Mouse (Mus musculus) adrenal gland, postnatal 36 days (tissue): Measurements from ENCODE around the gene Npepps. TPM values are rescaled to one million over a fixed set of nuclear protein-coding genes. Genes with fewer than 3 reads are reported as not detected.
A peak's percentile ranks its signal among the peaks of the same experiment; 100 is the strongest.
"Not testable (repeated sequence)": the region's sequence is repeated elsewhere in the genome, so short reads cannot be mapped to it uniquely, and the experiment has no call there.

Experiments used
- DNase-seq, 2 experiments: peaks; one replicate each; pipeline ENCODE4 v3.0.0; 2021; ENCODE audit warnings: mixed read lengths in 1 of 2
- total RNA-seq, 2 experiments: library from RNA; stranded (reverse); gene quantifications; 2 replicates each; pipeline ENCODE4 v1.2.3; 2021

The Npepps gene
- total RNA-seq, 2 experiments from 2014 or later = 81.8 to 86.1 TPM

DNA sequence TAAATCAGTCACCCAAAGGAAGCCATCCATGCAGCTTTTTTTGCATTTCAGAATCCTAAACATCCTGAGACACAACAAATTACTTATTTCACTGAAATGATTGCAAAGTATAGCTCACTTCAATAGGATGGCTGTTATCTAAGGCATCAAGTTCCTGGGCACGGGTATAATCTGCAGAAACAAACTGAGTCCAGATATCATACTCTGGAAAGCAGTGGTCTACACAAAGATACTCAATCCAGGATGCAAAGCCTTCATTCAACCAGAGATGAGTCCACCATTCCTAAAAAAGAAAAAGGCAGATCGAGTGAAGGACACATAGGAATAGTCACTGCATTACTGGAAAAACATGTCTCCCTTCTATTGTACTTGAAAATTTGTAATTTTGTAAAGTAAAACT, 42.5 kb downstream of the Npepps start:
- DNase-seq = no peak

DNA sequence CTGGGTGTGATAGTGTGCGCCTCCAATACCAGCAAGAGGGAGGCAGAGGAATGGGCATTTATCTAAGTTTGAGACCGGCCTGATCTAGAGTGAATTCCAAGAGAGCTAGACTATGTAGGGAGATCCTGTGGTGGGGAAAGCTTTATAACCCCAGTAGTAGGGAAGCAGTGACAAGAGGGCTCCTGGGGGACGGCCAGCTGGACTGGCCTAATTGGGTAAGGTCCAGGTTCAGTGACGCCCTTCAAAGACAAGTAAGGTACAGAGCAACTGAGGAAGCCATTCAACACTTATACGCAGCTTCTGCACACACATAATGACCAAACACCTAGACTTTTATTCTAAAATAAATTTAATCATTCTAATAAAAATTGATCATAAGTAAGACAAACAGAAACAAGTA, 48.0 kb downstream of the Npepps start:
- DNase-seq = peak in 1 of 2 experiments; percentile 29

DNA sequence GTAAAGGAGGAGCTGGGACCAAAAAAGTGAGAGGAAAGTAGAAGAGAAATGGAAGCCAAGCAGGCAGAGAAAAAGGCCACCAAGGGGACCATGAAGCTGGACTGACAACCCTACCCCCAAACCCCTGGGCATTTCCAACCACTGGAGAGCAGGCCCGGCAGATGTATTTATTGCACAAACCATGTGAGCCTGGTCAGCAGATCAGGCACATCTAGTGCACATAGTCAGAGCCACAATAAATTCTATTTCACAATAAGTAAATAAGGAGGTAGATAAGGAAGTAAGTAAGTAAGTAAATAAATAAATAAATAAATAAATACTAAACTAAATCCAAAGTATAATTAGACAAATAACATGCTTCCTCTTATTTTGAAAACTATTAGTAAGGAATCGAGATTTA, 51.0 kb downstream of the Npepps start:
- no peak for DNase-seq

DNA sequence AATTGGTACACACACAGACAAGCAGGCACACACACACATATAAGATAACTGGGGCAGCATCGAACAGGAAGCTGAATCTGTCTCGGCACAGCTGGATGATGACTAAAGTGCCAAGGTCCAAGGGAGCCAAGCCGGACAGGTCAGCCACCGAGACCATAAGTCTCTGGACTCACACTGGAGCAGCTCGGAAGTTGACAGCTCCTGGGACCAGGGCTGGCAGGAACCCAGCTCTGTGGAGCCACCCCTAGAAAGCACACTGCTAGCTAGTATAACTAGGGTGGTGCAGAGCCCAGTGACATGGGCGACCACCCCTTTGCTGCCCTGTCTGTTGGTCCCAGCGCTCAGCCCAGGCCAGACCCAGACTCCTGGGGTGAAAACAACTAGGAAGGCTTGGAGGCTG, 51.5 kb downstream of the Npepps start:
- peak; percentile 25 to 29 for DNase-seq

DNA sequence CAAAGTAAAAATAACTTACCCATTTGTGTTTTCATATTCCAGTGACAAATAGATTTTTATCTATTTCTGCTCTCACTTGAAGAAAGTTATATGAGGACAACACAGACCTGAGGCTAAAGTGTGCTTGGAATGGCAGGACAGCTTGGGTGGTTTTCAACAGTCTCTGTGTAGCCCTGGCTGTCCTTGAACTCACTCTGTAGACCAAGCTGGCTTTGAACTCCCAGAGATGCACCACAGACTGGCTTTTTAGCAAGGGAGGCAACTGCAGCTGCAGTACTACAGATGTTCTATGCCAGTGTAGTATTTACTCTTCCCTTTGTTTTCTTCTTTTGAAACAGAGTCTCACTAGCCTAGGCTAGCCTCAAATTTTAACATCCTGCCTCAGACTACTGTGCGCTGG, 54.3 kb downstream of the Npepps start:
- DNase-seq = no peak

DNA sequence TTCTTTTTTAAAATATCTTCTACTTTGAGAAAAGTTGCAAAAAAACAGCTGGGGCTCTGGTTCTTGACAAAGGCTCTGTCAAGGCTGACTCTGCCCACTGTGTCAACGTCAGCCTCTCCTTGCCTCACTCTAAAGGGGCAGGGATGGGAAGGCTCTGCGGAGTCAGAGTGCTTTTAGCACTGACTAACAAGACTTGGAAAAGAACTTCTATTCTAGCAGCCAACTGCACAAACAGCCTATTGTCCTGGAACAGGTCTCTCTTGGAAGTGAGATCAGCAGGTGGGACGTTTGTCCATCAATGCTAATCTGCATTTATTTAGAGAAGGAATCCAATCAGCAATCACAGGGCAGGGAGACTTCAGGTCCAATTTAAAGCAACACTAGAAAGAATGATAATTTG, 57.0 kb downstream of the Npepps start:
- DNase-seq = peak in 1 of 2 experiments; percentile 30

DNA sequence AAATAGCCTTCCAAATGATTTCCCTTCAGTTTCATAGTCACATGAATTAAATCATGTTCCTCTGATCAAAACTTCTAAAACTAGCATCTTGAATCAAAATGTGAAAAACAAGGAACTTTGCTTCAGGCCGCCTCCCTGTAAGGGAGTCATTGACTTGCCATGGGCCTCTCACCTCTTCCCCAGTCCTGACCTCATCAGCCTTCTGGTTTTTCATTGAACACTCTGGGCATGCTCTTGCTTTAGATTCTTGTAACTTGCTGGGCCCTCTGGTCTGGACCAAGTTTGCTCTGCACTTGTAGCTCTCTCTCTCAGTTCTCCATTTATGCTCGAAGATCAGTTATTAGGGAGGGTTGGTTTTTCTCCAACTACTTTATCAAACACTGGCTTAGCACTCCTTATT, 58.8 kb downstream of the Npepps start:
- no peak for DNase-seq

DNA sequence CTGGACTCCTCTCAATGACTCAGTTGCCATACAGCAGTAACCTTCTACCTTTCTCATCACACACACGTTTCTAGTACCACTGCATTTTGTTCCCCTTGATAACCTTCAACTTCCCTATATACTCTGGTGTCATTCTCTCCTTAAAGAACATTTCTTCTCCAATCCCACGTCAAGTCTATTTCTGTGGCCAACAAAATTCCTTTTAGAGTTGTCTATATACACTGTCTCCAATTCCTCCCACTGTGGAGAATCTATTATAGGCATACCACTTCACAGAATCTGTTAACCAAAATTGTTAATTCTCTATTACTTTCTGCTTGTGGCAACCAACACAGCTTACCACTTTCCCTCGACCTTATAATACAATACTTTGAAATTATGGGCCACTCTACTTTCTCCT, 60.2 kb downstream of the Npepps start:
- no peak for DNase-seq

DNA sequence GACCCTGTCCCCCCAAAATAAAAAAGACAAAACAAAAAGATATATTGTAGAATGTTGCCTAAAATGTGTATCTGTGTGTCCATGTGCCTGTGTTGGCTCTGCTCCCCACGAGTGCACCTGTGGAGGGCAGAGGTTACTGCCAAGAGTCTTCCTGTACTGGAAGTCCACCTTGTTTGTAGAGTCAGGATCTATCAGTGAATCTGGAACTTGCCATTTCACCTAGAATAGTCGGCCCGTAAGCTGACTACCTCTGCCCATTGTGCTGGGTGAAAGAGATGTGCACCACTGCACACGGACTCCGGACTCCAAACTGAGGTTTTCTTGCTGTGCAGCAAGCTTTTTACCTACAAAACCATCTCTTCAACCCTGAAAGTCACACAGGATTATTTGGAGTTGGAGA, 66.0 kb downstream of the Npepps start:
- no peak for DNase-seq

DNA sequence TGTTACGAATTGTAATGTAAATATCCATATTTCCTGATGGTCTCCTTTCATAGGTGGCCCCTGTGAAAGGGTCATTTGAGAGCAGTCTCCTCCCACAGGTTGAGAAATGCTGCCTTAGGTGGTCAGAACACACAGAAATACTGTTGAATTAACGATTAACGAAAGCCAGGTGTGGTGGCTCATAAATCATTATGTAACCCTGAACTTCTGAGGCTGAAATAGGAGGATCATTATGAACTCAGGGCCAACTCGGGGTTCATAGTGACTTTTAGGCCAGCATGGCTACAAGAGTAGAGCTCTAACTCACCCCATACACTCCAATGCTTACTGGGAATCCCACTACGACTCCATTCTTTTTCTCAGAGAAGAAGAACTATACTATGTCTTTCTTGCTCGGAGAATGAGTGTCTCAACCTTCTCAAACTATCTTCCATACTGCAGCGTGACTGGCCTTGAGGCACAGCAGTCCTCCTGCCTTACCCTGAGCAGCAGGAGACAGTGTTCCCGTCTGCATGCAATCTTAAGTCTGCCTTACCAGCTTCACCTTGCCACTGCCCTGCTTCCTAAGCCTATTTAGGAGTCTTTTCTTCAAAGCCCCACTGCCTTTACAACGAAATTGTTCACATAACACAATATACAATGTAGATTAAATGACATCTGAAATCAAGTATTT, 69.6 kb downstream of the Npepps start:
- DNase-seq = no peak

DNA sequence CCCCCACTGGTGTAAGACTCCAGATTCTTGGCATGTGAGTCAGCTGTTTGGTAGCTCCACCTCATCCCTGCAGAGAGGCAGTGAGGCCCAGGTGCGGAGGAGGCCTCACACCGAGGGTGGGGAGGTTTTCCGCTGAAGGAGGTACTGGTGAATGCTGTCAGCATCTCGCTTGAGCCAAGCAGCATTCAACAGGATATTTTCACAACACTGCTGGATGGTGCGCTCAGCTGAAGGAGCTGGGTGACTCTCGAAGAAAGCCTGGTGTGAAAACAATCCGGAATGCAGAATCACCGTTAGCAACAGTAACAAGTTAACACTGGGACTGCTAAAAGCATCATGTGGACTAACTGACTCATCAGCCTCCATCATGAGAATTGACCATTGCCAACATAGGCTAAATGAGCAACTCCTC, 73.4 kb downstream of the Npepps start:
- no peak for DNase-seq

DNA sequence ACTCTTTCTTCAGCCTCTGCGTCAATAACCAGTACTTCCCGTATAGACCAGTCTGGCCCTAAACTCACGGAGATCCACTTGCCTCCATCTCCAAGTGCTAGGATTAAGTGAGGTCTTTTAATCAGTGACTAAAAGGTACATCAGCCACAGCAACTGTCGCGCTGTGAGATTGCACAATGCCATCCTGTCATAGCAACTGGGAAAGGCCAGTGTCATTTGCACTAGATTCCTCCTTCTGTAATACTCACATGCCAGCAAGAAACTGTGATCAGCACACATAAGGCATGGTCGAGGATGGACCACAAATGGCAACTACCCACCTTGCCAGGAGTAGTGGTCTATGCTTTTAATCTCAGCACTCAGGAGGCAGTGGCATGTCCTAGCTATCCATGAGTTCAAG, 80.9 kb downstream of the Npepps start:
- DNase-seq = peak; percentile 30 to 52

DNA sequence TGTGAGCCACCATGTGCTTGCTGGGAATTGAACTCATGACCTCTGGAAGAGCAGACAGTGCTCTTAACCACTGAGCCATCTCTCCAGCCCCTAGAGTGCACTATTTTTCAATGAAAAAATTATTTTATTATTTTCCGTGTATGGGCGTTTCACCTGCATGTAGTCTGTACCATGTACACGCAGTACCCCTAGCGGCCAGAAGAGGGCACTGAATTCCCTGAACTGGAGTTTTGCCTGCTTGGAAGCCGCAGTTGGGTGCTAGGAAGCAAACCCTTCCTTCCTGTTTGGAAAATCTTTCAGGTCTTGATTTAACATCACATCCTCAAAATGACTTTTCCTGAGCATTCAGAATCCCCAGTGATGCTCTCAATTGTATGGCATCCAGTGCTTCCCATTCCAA, 81.8 kb downstream of the Npepps start:
- DNase-seq = peak; percentile 59 to 65

DNA sequence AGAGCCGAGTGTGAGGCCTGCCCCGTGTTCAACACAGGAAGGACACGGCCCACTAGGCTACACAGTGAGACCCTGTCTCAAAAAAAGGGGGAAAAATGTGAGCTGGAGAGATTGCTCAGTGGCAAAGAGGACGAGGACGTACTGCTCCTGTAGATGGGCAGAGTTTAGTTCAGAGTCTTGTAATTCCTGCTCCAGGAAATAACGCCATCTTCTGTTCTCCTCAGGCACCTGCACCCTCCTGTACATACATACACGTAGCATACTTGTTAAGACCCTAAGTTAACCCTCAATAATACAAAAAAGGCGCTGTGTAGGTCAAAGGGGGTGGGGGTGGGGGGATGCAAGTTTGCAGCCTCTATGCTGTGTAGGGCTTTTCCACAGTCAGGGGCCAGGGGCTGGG, 83.4 kb downstream of the Npepps start:
- DNase-seq = no peak

DNA sequence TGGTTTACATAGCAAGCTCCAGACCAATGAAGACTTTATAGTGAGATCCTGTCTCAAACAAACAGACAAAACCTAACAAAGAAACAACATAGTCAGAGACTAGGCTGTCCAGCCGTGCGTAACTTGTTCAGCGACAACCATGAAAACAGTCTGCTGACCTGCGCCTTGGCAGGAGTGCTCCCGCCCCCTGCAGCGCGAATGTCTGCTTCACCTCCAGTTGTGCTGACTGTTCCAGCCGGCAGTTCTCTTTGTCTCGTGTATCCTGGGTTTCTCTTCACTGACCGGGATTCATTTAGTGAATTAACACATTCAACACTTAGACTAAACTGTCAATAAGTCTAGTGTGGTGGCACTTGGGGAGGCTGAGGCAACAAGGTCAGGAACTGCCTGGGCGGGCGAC, 83.9 kb downstream of the Npepps start:
- no peak for DNase-seq

DNA sequence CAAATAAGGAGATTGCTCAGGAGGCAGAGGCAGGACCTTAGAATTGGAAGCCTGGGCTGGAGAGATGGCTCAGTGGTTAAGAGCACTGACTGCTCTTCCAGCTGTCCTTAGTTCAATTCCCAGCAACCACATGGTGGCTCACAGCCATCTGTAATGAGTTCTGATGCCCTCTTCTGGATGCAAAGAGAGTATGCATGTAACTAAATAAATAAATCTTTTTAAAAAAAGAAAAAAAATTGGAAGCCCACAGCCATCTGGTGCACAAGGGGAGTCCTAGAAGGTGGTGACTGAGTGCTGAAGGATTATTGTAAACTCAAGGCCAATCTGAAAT, 87.9 kb downstream of the Npepps start:
- DNase-seq = no peak

DNA sequence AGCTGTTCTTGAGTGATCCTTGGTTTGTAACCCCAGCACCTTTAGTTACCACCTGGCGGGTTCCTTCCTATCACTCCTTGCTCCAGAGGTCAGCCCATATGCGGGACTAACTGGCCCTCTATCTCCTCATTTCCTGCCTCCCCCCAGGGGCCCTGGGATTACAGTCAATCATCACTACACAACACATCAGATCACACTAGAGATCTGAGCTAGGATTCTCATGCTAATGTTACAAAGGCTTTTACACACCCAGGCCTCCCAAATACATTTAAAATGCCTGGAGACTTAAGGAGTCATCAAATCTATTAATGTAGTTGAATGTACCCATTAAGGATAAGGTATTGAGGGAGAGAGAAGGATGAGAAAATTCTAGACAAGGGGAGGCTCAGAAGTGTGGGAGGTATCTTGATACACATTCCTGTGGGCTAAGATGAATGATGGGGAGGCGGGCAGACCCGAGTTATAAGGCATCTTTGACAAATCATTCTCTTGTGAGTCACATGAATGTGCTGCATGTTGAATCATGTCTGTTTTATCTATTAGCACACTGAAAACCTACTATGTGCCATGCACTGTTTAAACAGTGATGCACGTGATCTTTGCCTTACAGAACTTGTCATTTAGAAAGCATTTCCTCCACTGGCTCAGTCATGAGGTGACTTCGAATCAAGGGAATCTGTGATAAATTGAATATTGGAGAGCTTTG, 88.4 kb downstream of the Npepps start:
- no peak for DNase-seq

DNA sequence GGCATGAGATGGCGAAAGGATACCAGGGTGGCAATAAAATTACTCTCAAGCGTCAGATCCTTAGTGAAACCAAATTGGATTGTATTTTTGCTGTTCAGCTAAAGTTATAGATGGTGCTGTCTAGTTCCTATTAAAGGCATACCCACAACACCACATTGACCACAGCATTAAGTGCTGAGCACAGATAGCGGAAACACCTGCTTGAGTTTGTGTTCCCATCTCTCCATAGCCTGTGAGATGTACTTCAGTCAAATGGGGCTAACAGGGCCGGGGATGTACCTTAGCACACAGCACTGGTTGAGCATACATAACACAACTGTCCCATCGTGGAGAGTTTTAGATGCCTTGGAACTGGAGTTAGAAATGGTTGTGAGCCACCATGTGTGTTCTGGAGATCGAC, 89.4 kb downstream of the Npepps start:
- no peak for DNase-seq

DNA sequence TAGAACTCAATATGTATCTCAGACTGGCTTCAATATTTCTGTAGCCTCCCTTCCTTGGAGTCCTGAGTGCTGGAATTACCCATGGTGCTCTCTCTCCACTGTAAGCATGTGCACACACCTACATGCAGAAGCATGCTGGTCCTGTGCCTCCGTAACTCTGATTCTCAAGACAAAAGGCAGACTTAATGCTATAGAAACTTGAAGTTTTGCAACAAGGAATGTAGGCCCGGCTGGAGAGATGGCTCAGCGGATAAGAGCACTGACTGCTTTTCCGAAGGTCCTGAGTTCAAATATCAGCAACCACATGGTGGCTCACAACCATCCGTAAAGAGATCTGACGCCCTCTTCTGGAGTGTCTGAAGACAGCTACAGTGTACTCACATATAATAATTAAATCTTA, 90.8 kb downstream of the Npepps start:
- DNase-seq = not testable (repeated sequence)

DNA sequence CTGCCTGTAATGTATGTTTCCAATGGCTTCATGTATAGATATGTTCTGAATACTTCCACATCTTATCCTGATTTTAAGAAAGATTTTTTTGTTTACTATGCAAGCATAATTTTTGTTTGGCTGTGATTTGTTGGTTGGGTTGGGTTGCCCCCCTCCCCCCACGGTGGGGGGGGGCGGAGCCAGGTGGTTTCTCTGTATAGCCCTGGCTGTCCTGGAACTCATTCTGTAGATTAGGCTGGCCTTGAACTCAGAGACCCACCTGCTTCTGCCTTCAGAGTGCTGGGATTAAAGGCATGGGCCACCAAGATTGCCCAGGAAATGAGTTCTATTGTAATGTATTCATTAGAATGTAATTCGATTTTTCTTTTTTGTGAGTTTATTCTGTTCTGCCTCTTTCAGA, 91.2 kb downstream of the Npepps start:
- no peak for DNase-seq

DNA sequence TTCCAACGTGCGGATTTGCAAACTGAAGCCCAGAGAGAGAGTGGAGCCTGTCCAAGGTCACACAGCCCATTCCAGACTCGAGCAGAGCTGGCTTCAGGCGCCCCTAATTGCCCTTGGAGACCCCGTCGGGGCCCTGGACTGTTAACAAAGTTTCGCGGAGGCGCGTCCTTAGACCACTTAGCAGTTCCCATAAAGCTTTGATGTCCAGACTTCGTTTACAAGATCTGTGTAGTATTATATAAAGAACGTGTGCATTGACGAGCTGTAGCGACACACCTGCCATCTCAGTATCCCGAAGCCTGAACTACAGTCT, 91.8 kb downstream of the Npepps start:
- no peak for DNase-seq

DNA sequence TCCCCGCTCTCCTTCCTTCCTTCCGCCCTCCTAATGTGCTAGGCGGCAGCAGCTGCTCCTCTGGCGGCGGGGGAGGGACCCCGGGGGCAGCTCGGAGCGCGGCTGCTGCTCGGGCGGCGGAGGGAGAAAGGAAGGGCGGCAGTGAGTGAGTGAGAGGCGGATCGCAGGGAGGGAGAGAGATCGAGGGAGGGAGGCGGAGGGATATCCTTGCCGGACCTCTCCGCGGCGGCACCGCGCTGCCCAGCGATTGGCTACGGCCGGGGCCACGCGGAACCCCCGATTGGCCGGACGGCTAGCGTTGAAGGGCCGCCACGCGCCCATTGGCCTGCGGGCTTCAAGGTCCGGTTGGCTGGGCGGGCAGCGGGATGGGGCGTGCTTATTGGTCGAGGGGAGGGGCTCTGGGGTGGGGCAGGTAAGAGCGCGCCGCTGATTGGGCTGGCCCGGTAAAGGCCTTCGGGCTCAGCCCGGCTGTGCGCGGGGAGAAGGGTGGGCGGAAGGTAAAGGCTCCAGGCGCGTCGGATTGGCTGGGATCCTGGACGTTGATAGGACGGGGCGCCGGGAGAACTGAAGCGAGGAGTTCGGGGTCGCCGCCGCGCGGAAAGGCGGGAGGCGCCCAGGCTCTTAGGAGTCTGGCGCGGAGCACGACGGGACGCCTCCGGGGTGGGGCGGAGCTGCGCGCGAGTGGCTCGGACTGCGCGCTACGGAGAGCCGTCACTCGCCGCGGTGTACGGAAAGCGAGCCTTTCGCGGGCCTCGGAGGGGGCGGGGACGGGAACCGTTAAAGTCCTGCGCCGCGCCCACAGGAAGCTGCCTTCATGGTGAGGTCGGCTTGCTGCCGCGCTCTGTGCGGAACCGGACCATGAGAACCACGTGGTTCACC, 92.4 kb downstream of the Npepps start, which contains the start of gene Kpnb1:
TSS of gene Kpnb1 (minus strand) at position 118 of the 879 bp plus-strand sequence.
- DNase-seq = peak; percentile 99 to 100
